13 mouse cellular contexts compared by ENCODE assay signal in the genomic region with DNA sequence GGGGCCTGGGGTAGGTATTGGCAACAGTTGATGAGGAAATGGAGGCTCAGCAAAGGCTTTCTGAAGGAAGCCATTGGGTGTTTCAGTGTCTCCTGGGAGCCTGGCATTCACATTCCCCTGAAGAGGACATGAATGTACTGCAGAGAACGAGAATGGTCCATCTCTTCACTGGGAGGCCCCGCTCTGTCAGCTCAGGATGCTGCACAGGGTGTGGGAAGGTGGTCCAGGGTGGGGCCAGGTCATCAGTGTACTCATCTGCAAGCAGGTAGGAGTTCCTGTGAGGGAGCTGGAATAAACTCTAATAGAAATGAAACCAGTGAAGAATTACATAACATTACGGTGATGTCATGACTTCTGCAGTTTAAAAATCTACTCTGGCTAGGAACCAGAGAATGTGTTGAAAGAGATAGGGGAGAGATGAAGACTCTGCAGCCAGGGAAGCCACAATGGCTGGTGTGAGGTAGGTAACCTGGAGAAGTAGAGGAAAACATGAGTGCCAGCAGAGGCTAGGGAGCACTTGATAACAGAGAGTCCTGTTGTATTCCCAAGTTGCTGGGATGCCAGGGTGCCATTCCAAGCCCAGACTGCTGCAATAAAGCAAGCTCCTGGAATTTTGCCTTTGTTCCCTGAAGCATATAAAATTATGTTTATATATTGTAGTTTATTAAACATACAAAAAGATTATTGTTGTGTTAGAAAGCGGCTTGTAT. TPM values are rescaled to one million over a fixed set of nuclear protein-coding genes. Genes with fewer than 3 reads are reported as not detected.
DNase-seq lines count a peak whose midpoint lies in the region; ATAC-seq and TF ChIP-seq lines count a peak whose summit lies in the region.
"Had no signal": no experiment of that assay in that cellular context is flagged by ENCODE, and none has a peak within 500 bp of the region (broad histone marks: within the 10 kb centered on the region; RNA-seq: fewer than 3 reads in every experiment).

No protein-coding gene starts in this region.

- no peak for TF ChIP-seq EP300 in stomach, postnatal 0 days (optimal IDR thresholded peaks at IDR 0.05)

- TF ChIP-seq CTCF in stomach, postnatal 0 days (IDR thresholded peaks at IDR 0.05; ENCODE audit: low read depth), result no peak
- no peak for TF ChIP-seq CTCF in hindbrain, postnatal 0 days (IDR thresholded peaks at IDR 0.05; ENCODE audit: low read depth)

- H3K9ac ChIP-seq in hindbrain, embryonic 13.5 days, result no peak overlapping the region
- no peak overlapping the region for H3K9ac ChIP-seq in stomach, embryonic 15.5 days
- H3K9ac ChIP-seq in stomach, postnatal 0 days (ENCODE audit: low read length), result no peak overlapping the region
- H3K9ac ChIP-seq in hindbrain, postnatal 0 days (replicated peaks; ENCODE audit: low read length), result no peak overlapping the region

- H3K9me3 ChIP-seq in hindbrain, embryonic 13.5 days, result no peaks in the 10 kb centered on the region
- no peaks in the 10 kb centered on the region for H3K9me3 ChIP-seq in hindbrain, embryonic 10.5 days
- no peaks in the 10 kb centered on the region for H3K9me3 ChIP-seq in stomach, embryonic 15.5 days
- no peaks in the 10 kb centered on the region for H3K9me3 ChIP-seq in stomach, postnatal 0 days (ENCODE audit: control insufficient read depth, low read length)
- H3K9me3 ChIP-seq in hindbrain, postnatal 0 days (ENCODE audit: low read length), result no peaks in the 10 kb centered on the region
- H3K9me3 ChIP-seq: G1E had no signal

- H3K27ac ChIP-seq in hindbrain, embryonic 13.5 days, result no peak overlapping the region
- no peak overlapping the region for H3K27ac ChIP-seq in hindbrain, embryonic 10.5 days
- no peak overlapping the region for H3K27ac ChIP-seq in stomach, embryonic 15.5 days
- H3K27ac ChIP-seq in stomach, postnatal 0 days (replicated peaks), result no peak overlapping the region
- H3K27ac ChIP-seq in hindbrain, postnatal 0 days, result no peak overlapping the region

- no peak overlapping the region; the same call in 1 of the 2 replicates for H3K4me2 ChIP-seq in hindbrain, embryonic 13.5 days
- no peak overlapping the region for H3K4me2 ChIP-seq in stomach, embryonic 15.5 days
- no peak overlapping the region for H3K4me2 ChIP-seq in stomach, postnatal 0 days (replicated peaks; ENCODE audit: low read depth)
- H3K4me2 ChIP-seq in hindbrain, postnatal 0 days (ENCODE audit: low read depth, low read length), result peak overlapping the region; percentile 25

- ATAC-seq in hindbrain, embryonic 13.5 days (ENCODE audit: low FRiP score), result 0 out of 2 replicates have a peak, but pooled peaks have one; percentile 3
- ATAC-seq in stomach, embryonic 15.5 days (ENCODE audit: insufficient read depth, low FRiP score, low read depth), result peak; percentile 22; the same call in 1 of the 2 replicates
- no peak for ATAC-seq in stomach, postnatal 0 days (ENCODE audit: low FRiP score, low TSS enrichment)
- ATAC-seq in hindbrain, postnatal 0 days, result peak; percentile 42; the same call in 1 of the 2 replicates

- DNase-seq in hindbrain, embryonic 10.5 days (ENCODE audit: low spot score), result no peak
- no peak for DNase-seq in stomach, postnatal 0 days (ENCODE audit: low spot score)
- DNase-seq in hindbrain, postnatal 0 days (ENCODE audit: low spot score), result no peak
- DNase-seq in yolk sac, embryonic 10.5 days (ENCODE audit: low spot score), result no peak
- no peak for DNase-seq in urinary bladder, adult 2 months (ENCODE audit: low spot score)
- DNase-seq: adrenal gland, postnatal 10 days; kidney, postnatal 14 days had no signal

- H3K4me1 ChIP-seq in hindbrain, embryonic 13.5 days (replicated peaks), result no peaks in the 10 kb centered on the region
- H3K4me1 ChIP-seq in hindbrain, embryonic 10.5 days (replicated peaks), result peaks cover 6% of the 10 kb centered on the region
- no peaks in the 10 kb centered on the region for H3K4me1 ChIP-seq in stomach, embryonic 15.5 days
- no peaks in the 10 kb centered on the region for H3K4me1 ChIP-seq in stomach, postnatal 0 days (replicated peaks; ENCODE audit: control insufficient read depth, insufficient read depth)
- peaks cover 4% of the 10 kb centered on the region; the same call in 1 of the 2 replicates for H3K4me1 ChIP-seq in hindbrain, postnatal 0 days (ENCODE audit: insufficient read depth, low read length)

- WGBS in hindbrain, embryonic 13.5 days, result 79% methylated on average over 4 of the region's 4 CpGs
- whole genome bisulfite sequencing in hindbrain, embryonic 10.5 days, result 87% methylated on average over 4 of the region's 4 CpGs
- 68% methylated on average over 4 of the region's 4 CpGs for WGBS in stomach, embryonic 15.5 days
- WGBS in stomach, postnatal 0 days, result 85% methylated on average over 4 of the region's 4 CpGs
- WGBS in hindbrain, postnatal 0 days, result 82% methylated on average over 4 of the region's 4 CpGs

- no peaks in the 10 kb centered on the region for H3K36me3 ChIP-seq in hindbrain, embryonic 13.5 days
- H3K36me3 ChIP-seq in hindbrain, embryonic 10.5 days, result no peaks in the 10 kb centered on the region
- no peaks in the 10 kb centered on the region for H3K36me3 ChIP-seq in stomach, embryonic 15.5 days
- H3K36me3 ChIP-seq in stomach, postnatal 0 days (ENCODE audit: control insufficient read depth, insufficient read depth, low read length), result no peaks in the 10 kb centered on the region
- no peaks in the 10 kb centered on the region for H3K36me3 ChIP-seq in hindbrain, postnatal 0 days (ENCODE audit: insufficient read depth, low read length)
- H3K36me3 ChIP-seq: G1E had no signal

- no peak overlapping the region for H3K4me3 ChIP-seq in hindbrain, embryonic 13.5 days
- no peak overlapping the region for H3K4me3 ChIP-seq in hindbrain, embryonic 10.5 days
- no peak overlapping the region for H3K4me3 ChIP-seq in stomach, embryonic 15.5 days (replicated peaks)
- no peak overlapping the region for H3K4me3 ChIP-seq in stomach, postnatal 0 days (ENCODE audit: low read depth, low read length)
- no peak overlapping the region for H3K4me3 ChIP-seq in hindbrain, postnatal 0 days (ENCODE audit: low read length)

- H3K27me3 ChIP-seq in hindbrain, embryonic 13.5 days, result 0 out of 2 replicates have a peak, but pooled peaks cover 5% of the 10 kb centered on the region
- H3K27me3 ChIP-seq in hindbrain, embryonic 10.5 days (ENCODE audit: insufficient read depth, poor library complexity, severe bottlenecking), result 0 out of 2 replicates have a peak, but pooled peaks cover 8% of the 10 kb centered on the region
- H3K27me3 ChIP-seq in stomach, embryonic 15.5 days (replicated peaks), result 0 out of 2 replicates have a peak, but pooled peaks cover 3% of the 10 kb centered on the region
- no peaks in the 10 kb centered on the region; the same call in 1 of the 2 replicates for H3K27me3 ChIP-seq in stomach, postnatal 0 days (ENCODE audit: control insufficient read depth, insufficient read depth, low read length)
- no peaks in the 10 kb centered on the region for H3K27me3 ChIP-seq in hindbrain, postnatal 0 days (ENCODE audit: insufficient read depth, low read length)

RNA-seq across cellular contexts. Expression of a gene that starts 3.3 kb away (rescaled TPM):
- 0.14 TPM in 1 of 2 replicates, not detected in the other for polyA plus RNA-seq in hindbrain, embryonic 13.5 days (2015; fragmentation: Nextera tagmentation; extraction: Ambion mirVana)
- not detected in 2 replicates for polyA plus RNA-seq in hindbrain, embryonic 10.5 days (2016; fragmentation: Nextera tagmentation; extraction: Ambion mirVana)
- not detected in 2 replicates for polyA plus RNA-seq in stomach, embryonic 15.5 days (2015; fragmentation: Nextera tagmentation; extraction: Ambion mirVana)
- not detected in 2 replicates for polyA plus RNA-seq in stomach, postnatal 0 days (2015; fragmentation: Nextera tagmentation; extraction: Ambion mirVana)
- not detected in 2 replicates for total RNA-seq in hindbrain, postnatal 0 days (2014; rRNA removed)
- 0.41 TPM in 1 of 2 replicates, not detected in the other for polyA plus RNA-seq in hindbrain, postnatal 0 days (2015; fragmentation: Nextera tagmentation; extraction: Ambion mirVana)
- polyA plus RNA-seq in urinary bladder, adult 2 months (2012; rRNA removed), result not detected in 2 replicates
- total RNA-seq: adrenal gland, postnatal 10 days; left cerebral cortex, postnatal 4 days had no signal
- polyA plus RNA-seq: G1E; liver, embryonic 16.5 days; neural tube, embryonic 11.5 days had no signal
